Mouse (Mus musculus) forelimb bud, embryonic 11.5 days (tissue): ENCODE measurements around the gene Adam23.

Experiments used
- DNase-seq: peaks from one replicate; pipeline ENCODE4 v3.0.0-alpha.2; 2012; ENCODE audit warnings: low read depth, low spot score

Gene Adam23

DNA sequence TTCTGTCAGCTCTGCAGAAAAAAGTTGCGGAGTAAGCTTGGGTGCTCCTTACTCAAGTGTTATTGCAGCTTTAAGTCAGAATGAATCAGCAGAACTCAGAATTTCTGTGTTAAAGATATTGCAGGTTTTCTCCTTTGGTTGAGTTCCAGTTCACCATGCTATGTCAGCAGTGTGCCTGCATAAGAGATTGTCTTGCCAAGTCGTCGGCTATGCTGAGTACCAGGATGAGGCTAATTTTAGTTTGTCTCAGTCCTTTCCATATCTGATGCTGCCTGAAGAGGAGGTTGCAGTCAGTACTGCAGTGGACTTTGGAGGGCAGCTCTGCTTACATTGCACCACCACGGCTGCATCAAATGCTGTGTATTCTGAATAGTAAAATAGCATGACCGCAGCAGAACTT is 33.3 kb downstream of the Adam23 start:
- no peak for DNase-seq

DNA sequence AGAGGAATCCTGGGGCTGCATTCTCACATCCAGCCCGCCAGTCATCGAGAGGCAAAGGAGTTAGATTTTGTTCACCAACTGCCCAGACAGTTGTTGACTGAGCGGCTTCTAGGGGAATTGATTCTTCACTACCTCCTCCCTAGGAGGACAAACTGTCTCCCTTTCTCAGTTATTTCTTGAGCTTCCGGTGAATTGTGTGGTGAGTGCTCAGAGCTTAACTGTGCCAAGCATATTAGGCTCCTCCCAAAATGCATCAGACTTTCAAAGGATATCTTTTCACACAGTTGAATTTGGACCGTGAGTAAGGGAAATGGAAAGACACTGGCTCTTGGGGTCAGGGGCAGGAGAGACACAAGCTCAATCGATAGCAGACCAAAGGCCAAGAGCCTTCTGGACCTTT is 39.0 kb downstream of the Adam23 start:
- DNase-seq = no peak

DNA sequence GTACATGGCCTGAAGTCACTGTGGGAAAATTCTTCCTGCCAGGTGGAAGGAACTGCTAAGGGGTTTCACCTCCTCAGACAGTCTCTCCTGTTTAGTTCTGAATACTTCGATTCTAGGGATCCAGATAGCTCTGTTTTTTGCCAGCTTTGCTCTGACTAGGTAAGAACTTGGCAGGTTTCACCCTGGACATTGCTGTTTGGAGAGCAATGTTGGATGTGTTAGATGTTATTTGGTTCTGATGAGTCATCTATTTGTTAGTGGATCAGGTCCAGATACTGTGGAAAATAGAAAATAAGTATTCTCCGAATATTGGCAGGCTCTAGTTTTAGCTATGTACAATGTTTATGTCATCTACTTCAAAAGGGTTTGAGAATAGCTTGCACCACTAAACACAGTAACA is 41.0 kb downstream of the Adam23 start:
- DNase-seq = no peak

DNA sequence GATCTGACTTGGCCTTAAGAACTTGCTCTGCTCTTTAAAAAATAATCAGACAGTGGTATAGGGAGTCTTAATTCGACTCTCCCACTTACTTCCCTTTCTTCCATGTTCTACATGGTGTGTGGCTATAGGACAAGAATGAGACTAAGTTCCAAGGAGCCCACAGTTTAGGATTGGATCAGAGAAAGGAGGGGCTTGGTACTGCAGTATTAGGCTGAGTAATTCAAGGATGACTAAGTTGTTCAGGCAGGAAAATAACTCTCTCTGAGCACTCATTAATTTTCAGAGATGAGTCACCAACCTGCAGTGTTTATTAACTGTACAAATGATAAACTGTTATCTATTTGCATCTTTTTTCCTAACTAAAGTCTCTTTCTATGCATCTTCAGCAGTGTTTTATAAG is 45.3 kb downstream of the Adam23 start:
- DNase-seq = no peak

DNA sequence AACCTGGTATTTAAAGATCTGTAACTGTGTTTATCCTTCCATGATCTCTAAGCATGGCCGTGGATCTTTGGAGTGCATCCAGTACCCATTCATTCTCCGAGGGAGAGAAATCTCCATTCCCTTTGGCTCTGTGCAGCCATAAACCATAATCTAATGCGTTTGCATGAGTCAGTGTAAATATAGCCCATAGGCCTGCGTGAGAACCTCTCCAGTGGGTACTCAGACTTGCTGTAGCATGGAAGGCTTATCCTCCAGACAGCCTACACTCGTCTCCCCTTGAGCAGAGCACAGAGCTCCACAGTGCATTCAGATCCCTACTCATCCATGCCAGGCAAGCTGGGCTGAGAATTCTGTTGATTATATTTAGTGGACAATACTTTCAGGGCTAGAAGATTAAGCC is 47.6 kb downstream of the Adam23 start:
- no peak for DNase-seq

DNA sequence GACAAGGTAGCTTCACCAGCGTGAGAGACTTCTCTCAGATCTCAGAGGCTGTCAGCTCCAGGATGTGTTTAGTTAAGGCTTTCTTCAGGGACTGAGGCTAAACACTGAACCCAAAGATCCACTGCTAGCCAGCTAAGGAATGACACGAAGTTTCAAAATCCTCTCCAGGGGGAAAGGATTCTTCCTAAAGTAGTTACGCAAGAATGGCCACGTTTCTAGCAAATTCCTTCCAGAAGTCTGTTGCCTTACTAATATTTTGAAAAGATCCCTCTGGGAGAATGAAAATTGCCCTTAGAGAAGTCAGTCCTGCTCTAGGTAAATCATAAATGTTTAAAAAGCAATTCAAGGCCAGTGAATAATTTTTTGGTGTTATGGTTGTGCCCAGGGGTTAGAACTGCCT is 61.7 kb downstream of the Adam23 start:
- no peak for DNase-seq

DNA sequence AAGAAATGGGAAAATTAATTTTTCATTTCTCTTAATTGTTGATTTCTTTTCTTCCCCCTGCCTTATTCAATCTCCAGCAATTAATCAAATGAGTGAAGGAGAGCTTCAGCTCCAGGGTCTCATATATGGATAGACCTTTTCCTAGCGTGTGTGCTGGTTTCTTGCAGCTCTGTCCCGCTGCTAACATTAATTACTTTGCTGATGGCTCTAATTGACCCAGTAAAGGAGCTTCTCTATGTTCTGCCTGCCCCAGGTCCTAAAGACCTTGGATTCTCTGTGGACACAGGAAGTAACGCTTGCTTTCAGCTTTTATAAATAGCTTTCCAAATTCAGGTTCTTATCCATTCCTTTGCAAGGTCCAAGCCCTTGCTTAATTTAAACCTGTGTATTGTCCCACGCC is 63.1 kb downstream of the Adam23 start:
- DNase-seq = no peak

DNA sequence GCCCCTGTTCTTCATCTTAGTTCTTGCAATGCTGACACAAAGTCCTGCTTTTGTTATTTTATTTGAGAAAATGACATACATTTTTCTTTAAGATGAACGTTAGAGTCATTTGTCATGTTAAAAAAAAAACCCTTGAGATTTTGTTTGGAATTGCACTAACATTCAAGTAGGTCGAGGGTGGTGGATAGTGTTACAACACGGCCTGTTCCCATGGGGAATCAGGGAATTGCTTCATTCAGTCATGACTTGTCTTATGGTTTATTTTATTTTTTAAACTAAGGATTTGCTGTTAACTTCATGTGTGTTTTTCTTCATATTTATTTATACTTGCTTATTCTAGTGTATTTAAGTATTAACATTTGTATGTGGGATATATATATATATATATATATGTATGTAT is 65.7 kb downstream of the Adam23 start:
- no peak for DNase-seq

DNA sequence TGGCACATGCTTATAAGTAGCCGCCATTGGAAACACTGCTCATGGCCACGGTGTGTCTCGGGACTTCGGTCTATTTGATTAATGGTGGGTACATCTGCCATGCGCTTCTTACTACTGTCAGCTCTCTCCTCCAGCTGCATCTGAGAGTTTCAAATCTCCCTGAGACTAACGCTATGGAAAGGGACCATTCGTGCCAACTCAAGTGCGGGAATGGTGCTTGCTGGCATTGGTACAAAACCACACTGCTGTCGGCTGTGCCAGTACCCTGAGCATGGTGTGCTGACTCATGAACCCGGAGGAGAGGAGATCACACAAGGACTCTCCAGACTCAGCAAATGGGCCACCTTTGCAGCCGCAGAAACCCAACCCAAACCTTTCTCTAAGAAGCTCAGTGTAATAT is 72.1 kb downstream of the Adam23 start:
- no peak for DNase-seq

DNA sequence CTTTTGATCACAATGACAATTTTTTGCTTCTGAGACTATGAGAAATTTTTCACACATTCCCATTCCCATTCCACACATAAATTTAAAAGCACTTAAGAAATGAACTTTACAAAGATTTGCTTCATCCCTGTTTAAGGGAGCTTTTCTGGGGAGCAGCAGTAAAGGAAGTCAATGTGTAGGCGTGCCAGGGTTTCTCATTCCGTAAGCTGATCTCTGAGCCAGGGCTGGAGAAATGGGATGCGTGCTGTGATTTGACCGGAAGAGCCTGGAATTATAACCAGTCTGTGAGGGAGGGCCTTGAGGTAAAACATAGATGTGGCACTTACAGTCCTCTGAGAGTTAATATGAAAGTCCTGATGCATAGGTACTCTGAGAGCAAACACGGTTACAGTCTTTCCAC is 73.1 kb downstream of the Adam23 start:
- no peak for DNase-seq

DNA sequence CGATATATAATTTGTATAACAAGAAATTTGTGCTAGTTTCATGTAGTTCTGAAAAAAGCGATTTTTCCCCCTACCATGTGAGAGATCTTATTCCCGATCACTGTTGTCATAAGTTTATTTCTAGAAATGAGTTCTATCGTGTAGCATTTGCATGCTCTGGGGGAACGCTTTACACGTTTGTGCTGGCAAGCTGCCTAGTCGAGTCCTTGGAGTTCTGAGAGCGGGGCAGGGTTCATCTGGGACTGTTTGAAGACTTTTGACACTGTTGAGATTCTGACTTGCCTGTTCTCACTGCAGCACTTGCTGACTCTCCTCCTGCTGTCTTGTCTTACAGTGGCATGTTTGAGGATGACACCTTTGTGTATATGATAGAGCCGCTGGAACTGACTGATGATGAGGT is 84.2 kb downstream of the Adam23 start:
- DNase-seq = no peak

DNA sequence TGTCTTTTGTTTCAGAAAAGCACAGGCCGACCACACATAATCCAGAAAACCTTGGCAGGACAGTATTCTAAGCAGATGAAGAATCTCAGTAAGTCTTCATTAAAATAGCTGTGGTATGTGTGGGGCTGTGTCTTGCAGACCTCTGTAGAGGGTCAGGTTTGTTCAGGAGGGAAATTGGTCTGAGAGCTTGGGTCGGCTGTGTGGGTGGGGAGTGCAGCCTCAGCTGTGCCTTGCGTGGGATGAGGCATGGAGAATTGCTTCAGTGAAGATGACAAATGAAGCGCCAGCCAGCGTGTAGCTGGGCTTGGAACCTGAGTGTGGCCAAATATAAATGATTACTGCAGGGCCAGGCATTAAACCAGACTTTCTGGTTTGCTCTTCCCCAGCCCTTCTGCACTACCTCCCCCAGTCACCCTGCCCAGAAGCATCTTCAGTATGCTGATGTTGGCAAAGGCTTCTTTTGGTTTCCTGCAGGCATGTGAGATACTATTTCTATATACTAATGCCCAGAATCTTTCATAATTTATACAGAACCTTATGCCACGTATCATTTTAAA is 88.7 kb downstream of the Adam23 start:
- DNase-seq = no peak

DNA sequence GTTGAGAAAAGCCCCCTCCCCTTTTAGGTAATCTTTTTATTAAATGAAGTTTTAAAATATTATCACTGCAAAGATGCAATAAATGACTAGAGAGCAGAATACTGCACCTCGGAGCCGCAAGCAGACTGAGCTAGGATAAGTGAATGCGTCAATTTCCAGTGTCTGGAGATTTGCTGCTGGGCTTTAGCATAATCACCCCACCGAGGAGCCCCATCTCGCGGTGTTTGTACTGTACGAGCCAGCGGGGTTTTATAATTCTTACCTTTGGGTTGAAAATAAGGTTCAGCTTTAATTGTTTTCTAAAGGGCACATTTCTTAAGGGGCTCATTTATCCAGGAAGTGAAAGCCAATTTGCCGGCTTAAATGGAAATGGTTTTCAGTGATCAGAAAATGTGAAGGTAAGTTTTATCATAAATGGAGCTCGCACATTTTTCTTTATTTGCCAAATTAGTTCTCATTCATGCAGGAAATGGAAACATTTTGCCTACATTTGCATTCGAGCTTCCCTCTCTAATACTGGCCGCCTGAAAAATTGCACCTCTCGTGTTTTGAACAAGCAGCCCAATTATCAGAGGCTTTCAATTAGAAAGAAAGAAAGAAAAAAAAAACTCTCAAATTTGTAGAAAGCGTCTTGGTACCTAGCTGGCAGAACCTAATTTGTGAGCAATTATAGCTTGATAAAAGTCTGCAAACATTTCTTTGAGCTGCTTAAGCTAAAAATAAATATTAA is 94.4 kb downstream of the Adam23 start:
- no peak for DNase-seq

DNA sequence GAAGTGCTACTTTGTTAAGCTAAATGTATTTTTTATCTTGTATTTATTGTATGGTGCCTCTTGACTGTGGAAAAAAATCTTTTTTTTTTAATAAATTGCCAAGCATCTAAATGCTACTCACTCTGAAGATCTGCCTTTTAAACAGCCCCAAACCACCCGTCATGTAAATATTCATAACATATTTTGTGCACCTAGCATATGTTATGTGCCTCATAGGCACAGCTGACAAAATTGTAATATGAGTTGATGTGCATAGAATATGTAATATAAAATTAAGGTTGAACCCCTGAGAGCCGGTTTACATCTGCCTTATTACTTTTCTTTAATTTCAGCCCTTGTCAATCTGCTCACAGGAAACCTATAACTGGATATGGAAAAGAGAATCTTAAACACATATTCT is 98.4 kb downstream of the Adam23 start:
- no peak for DNase-seq

DNA sequence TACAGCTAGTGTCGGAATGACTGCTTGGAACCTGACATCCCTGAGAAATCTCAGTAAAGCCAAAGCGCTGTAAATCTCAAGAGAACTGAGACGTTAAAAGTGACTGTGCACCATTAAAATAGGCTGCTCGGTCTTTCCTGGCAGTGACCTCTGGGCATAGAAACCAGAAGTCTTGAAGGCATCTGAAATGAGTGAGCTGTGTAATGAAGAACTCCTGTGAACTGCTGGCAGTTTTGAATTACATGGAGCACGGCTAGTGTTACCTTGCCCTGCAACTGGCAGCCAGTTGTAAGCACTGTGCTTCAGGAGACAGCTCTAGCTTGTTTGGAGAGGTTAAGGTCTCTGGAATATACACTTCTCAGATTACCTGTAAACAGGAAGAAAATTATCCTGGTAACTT is 107.3 kb downstream of the Adam23 start:
- peak; percentile 73 for DNase-seq

DNA sequence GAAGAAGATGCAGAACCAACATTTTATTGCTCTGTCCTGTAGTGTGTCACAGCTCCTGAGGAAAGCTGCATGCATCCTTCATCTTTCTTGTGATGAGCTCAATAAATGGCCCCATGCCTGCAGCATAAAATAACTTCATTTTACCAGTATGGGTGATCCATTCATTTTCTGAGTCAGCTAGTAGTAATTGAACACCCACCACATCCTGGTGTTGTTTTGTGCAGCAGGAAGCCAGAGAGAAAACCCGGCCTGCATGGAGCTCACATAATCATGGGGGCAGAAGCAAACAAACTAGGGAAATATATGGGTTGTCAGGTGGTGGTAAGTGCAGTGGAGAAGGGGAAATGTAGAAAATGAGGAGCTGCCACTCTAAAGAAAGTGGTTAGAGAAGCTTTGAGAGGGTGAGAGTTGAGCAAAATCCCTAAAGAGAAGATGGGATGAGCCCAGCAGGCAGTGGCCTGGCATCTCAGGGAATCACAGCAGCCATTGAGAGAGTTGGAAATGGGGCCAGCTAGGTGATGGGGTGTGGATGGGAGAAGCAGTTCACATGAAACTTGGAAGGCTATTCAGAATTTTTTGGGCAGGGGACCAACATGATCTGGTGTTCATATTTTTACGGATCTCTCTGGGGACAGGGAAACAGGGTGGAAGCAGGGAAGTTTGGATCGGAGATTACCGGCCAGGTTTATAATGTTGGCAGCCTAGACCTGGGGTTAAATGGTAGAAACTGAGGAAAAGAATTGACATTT is 116.3 kb downstream of the Adam23 start:
- DNase-seq = no peak

DNA sequence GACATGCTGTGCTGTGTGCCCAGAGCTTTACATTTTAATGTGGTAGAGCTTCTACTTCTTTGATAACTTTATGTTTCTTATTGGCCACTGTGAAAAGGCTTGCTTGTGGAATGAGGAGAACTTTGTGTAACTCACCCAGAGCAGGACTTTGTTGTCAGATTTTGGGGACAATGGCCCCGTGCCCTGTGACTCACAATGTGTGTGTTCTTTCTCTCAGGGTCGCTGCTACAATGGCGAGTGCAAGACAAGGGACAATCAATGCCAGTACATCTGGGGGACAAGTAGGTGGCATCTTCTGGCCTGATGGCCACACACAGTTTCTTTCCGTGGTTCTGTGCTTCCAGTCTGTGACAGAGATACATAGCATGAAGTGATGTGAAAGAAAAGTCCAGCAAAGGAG is 118.2 kb downstream of the Adam23 start:
- no peak for DNase-seq

DNA sequence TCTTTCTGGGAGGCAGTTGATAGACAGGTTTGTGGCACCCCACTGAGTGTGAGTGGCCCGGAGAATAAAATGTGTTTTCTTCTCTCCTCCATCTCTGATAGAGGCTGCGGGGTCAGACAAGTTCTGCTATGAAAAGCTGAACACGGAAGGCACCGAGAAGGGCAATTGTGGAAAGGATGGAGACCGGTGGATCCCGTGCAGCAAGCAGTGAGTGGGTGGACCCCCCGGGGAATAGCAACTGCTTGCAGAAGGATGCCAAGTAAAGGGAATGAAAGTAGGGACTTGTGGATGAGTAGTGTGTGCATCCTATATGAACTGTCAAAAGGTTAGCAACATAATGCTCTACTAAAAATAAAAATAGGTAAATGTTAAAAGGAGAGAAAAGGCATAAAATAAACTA is 120.8 kb downstream of the Adam23 start:
- no peak for DNase-seq

DNA sequence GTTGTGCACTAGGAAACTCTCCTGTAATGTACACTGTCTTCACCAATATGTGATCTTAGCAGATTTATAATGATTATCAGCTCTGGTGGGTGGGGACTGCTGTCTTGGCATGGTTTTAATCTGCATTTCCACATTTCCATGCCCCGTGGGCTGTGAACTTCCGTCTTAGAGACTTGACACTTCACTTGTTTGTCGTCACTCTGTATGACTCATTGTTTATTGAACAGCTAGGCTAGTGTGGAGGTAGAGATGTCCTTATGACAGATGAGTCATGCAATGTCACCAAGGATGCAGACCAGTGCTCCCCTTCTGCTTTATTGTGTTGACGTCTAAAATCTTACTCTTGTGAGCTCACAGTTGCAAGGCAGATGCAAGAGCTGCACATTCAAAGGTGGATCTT is 121.3 kb downstream of the Adam23 start:
- no peak for DNase-seq

DNA sequence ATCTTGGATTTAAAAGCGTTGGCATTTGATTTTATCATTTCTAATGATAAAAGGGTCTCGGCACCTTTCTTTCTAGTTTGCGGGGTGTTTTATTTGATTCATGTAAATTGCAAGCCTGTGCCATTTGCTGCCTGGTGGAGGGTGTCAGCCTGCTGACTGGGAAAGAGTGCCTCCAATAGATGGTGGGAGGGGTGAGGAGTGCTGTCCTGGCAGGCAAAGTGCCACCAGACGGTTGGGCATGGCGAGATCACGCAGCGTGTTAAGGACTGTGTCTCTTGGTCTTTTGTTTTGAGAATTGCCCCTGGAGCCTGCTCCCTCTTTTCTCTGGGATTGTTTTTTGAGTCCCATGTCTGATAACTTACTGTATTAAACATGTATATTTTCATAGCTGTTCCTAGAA is 126.5 kb downstream of the Adam23 start:
- no peak for DNase-seq

DNA sequence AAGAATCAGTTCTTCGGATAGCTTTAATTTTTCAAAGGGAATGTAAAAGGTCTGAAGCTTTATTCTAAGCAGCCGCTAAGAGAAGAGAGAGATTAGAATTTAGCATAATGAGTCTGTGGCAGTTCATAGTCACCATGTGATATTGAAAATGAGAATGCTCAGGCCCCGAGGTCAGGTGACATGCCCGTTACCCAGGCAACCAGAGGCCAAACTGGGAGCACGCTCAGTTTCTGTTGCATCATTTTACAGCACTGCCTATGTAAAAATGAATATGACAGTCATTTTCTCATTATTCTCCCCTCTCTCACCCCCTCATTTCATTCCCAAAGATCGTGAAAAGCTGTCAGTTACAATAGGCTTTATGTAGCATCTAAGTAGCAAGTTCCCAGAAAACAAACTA is 127.7 kb downstream of the Adam23 start:
- DNase-seq = no peak

DNA sequence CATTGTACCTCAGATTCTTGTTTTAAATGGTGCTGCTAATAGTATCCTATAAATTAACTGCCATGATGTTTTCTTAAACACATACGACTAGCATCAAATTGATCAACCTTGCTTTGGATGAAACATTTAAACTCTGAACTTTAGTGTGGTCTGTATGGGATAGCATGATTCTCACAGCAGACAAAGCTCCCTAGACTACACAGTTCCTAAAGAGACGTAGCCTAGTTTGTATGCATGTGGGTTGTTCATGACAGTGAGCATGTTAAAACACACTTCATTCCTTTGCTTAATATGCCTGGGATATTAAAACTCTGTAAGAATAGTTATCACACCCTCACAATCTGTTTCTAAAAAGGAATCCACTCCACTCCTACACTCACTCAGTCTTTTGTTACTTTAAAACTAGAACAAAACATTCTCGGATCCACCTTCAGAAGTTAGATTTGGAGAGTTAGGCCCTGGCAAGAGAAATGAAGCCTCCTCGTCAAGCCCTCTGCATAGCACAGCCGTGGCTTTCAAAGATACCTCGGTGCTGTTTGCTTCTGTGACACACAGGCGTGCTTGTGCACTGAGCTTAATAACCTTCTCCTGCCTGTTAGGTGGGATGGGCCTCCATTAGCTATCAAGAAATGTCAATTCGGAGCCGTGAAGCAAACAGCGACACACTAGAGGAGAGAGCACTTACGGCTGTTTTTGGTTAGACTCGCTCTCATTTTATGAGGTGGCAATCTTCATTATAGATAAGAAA is 128.3 kb downstream of the Adam23 start:
- no peak for DNase-seq

DNA sequence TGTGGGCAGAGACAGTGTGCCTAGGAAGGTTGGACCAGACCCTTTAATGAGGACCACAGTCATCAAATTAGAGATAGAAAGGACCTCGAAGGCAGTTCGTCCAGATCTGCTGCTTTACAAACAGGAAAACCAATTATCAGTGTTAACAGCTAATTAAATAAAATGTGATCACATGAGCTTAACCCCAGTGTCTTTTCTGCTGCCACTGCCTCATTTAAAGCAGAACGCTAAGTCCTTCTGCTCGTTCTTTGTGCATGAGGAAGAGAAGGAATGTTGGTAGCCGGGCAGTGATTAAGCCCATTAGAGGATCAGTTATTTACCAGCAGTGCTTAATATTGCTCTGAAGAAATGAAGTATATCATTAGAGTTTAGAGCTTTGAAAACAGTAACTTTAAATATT is 131.1 kb downstream of the Adam23 start:
- no peak for DNase-seq
